Mouse (Mus musculus) embryonic facial prominence, embryonic 14.5 days (tissue): ENCODE results near the gene Btbd11. TPM values are rescaled to one million over a fixed set of nuclear protein-coding genes. Genes with fewer than 3 reads are reported as not detected.

Experiments used
- ATAC-seq: fragments of 200-750 bp; cut with Nextera tagmentation; 2 replicates; pipeline ENCODE4 v1.8.0; 2017; ENCODE audit warnings: low read depth, moderate number of reproducible peaks, moderate TSS enrichment
- DNase-seq: peaks from one replicate; pipeline ENCODE4 v3.0.0-alpha.2; 2015; ENCODE audit warnings: low spot score
- H3K27ac ChIP-seq: fragments of 300-500 bp; sonication (generic); replicated peaks from 2 replicates; pipeline ENCODE4 v1.5.1; 2014; ENCODE audit warnings: low read depth, mild to moderate bottlenecking, low read length, moderate library complexity
- H3K27me3 ChIP-seq: fragments of 300-500 bp; sonication (generic); replicated peaks from 2 replicates; pipeline ENCODE4 v1.6.1; 2014; ENCODE audit warnings: low read length; ENCODE audit not compliant: control insufficient read depth, insufficient read depth
- H3K36me3 ChIP-seq: fragments of 300-500 bp; sonication (generic); 2 replicates; pipeline ENCODE4 v1.6.1; 2014; ENCODE audit warnings: low read length, mixed read lengths; ENCODE audit not compliant: control insufficient read depth, insufficient read depth
- H3K4me1 ChIP-seq: fragments of 300-500 bp; sonication (generic); 2 replicates; pipeline ENCODE4 v1.6.1; 2014; ENCODE audit warnings: antibody characterized with exemption, low read length; ENCODE audit not compliant: control insufficient read depth, insufficient read depth
- H3K4me2 ChIP-seq: fragments of 300-500 bp; sonication (generic); 2 replicates; pipeline ENCODE4 v1.6.1; 2014; ENCODE audit warnings: low read depth, mild to moderate bottlenecking, low read length, moderate library complexity, mixed read lengths
- H3K4me3 ChIP-seq: fragments of 300-500 bp; sonication (generic); 2 replicates; pipeline ENCODE4 v1.5.1; 2014; ENCODE audit warnings: low read depth, mild to moderate bottlenecking, low read length
- H3K9ac ChIP-seq: fragments of 300-500 bp; sonication (generic); 2 replicates; pipeline ENCODE4 v1.6.1; 2014; ENCODE audit warnings: low read depth, mild to moderate bottlenecking, low read length, moderate library complexity, mixed read lengths
- H3K9me3 ChIP-seq: fragments of 300-500 bp; sonication (generic); 2 replicates; pipeline ENCODE4 v1.6.1; 2016; ENCODE audit warnings: low read length; ENCODE audit not compliant: control insufficient read depth
- WGBS: fragments of 180-500 bp; shearing (Covaris S2); extraction: QIAGEN DNeasy Blood & Tissue Kit; methylation state at CpG from one replicate; pipeline ENCODE4 v1.1.7; 2014; 5-methylcytosine and 5-hydroxymethylcytosine counted together
- polyA plus RNA-seq: library from polyadenylated mRNA; unstranded; fragments of >200 nt; fragmentation: Nextera tagmentation; extraction: Ambion mirVana; gene quantifications from 2 replicates; pipeline ENCODE4 v1.2.1, GENCODE M21; 2014

The Btbd11 gene
- polyA plus RNA-seq, 1 experiment from 2014 or later = 5.8 TPM

DNA sequence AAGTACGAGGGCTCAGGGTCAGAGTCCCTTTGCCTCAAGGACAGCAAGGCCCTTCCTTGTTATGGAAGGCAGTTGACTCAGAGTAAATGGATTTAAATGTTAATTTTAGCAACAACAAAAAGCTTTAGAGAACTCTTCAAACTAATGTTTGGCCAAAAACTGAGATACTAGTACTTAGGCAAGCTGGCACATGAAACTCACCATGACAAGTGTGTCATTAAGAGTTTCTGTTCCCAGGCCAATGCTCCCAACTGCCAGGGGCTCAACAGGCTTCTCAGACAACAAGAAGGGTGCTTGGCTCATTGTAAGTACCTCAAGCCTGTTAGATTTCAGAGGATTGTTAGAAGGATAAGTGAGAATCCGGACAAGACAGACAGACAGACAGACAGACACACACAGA lies 204.7 kb downstream of the Btbd11 start:
- Histone ChIP-seq H3K9me3 (no peaks in the 10 kb centered on the region), H3K4me3 (no peak overlapping the region), H3K4me2 (no peak overlapping the region), H3K36me3 (no peaks in the 10 kb centered on the region), H3K27me3 (no peaks in the 10 kb centered on the region), H3K4me1 (no peaks in the 10 kb centered on the region), H3K9ac (no peak overlapping the region), H3K27ac (no peak overlapping the region)
- DNase-seq (no peak), ATAC-seq (no peak)
- 88% methylated on average over 2 of the region's 2 CpGs for WGBS

DNA sequence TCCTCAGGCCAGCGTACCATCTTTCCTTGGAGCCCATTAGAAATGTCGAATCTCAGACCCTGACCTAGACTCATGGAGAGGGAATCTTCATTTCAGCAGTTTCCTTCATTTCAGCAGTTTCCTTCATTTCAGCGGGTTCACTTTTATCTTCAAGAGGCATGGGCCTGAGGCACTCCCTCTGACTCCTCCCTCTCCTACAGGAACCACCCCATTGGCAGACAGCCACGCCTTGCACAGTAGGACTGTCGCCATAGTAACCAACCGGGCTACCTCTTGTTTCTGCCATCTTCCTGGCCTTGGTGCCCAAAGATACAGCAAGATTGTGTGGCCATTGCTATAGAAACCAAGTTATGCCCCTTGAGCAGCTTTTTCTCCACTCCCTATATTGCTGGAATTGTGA lies 205.4 kb downstream of the Btbd11 start:
- no peak for ATAC-seq
- Histone ChIP-seq H3K36me3 (no peaks in the 10 kb centered on the region), H3K9ac (no peak overlapping the region), H3K27ac (no peak overlapping the region), H3K4me2 (no peak overlapping the region), H3K27me3 (no peaks in the 10 kb centered on the region), H3K4me1 (no peaks in the 10 kb centered on the region), H3K4me3 (no peak overlapping the region), H3K9me3 (no peaks in the 10 kb centered on the region)
- DNase-seq = peak; percentile 45
- 46% methylated on average over 6 of the region's 6 CpGs for WGBS

DNA sequence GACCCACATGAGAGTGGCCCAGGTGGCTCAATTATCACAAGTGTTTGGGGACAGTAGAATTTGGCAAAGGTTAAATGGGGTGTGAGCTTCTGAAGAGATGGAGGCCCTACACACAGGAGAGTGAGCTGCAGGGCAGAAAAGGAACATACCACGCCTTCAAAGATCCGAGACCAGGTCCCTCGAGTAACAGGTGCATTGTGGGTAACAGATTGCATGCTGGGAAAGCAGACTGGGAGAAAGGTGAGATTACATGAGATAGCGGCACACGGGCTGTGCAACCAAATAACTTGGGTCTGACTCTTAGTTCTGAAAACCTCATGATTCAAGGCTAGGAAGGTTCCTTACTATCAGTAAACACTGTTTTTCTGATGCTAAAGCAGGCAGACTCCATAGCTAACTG lies 209.7 kb downstream of the Btbd11 start:
- Histone ChIP-seq H3K4me3 (no peak overlapping the region), H3K4me1 (peaks cover 5% of the 10 kb centered on the region; the same call in 1 of the 2 replicates), H3K9me3 (no peaks in the 10 kb centered on the region), H3K9ac (no peak overlapping the region), H3K27me3 (no peaks in the 10 kb centered on the region), H3K4me2 (no peak overlapping the region), H3K36me3 (no peaks in the 10 kb centered on the region), H3K27ac (no peak overlapping the region)
- DNase-seq = no peak
- 87% methylated on average over 5 of the region's 5 CpGs for WGBS
- ATAC-seq = no peak

DNA sequence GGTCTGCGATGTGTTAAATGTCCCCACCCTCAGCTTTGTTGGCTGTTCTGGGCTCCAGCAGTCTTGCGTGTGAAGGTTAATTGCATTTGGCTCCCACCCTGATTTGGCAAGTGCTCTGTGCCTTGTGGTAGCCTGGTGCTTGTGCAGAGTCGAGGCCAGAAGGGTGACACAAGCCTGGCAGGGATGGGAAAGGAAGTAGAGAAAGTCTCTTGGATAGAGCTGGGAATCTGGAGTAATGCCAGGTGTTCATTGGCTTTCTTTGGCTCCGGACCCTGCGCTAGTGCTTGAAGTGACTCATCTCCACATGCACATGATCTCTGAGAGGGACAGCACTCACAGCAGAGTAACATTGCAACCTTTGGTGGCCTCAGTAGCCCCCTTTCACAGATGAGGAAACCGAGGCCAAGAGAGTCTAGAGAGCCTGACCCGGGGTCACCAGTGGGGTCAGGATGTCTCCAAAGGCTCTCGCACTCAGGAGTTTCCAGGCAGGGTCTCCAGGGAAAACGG lies 211.5 kb downstream of the Btbd11 start:
- WGBS = 31% methylated on average over 9 of the region's 9 CpGs
- H3K27ac ChIP-seq = no peak overlapping the region
- H3K9ac ChIP-seq = peak overlapping the region; percentile 70
- peaks cover 5% of the 10 kb centered on the region; the same call in 1 of the 2 replicates for H3K4me1 ChIP-seq
- DNase-seq (peak; percentile 54), ATAC-seq (no peak)
- peak overlapping the region; percentile 52 for H3K4me3 ChIP-seq
- H3K36me3 ChIP-seq = no peaks in the 10 kb centered on the region
- peak overlapping the region; percentile 84 for H3K4me2 ChIP-seq
- H3K9me3 ChIP-seq = no peaks in the 10 kb centered on the region
- H3K27me3 ChIP-seq = no peaks in the 10 kb centered on the region

DNA sequence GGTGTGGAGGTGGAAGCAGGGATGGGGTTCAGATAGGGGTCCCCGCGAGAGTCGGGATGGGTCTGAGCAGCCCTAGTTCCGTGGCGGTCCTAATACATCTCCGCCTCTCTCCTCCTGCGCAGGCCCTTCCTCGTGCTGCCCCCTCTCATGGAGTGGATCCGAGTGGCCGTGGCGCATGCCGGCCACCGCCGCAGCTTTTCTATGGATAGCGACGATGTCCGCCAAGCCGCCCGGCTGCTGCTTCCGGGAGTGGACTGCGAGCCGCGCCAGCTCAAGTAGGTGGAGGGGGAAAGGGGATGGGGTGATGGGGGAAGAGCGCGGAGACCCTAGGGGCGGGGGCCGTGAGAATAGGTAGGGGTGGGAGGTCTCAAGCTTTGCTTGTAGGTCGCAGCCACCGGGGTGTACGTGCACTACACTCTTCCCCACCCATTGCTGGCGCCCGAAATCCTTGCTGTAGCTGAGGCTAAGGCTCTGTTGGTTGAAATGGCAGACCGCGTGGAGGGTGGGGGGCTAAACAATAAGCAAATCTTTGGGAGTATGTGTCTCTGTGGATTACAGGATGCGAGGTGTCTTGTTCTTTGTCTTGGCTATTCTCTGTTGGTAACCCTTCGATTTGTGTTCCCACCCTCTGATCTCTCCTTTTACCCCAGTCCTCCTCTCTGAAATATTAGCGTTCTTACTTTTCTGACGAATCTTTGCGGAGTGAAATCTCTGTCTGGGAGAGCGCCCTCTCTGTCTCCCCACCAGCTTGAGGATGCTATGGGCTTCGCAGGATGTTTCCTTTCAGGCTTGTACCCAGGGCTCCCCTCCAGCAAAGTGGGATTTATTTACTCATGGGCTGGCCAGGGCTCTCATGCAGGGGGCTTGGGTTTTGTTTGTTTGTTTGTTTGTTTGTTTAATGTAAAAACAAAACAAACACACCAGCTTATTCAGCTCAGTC lies 212.3 kb downstream of the Btbd11 start:
- DNase-seq = peak; percentile 24
- Histone ChIP-seq H3K4me2 (peak overlapping the region; percentile 84), H3K4me1 (peaks cover 5% of the 10 kb centered on the region; the same call in 1 of the 2 replicates), H3K27ac (no peak overlapping the region), H3K27me3 (no peaks in the 10 kb centered on the region), H3K9me3 (no peaks in the 10 kb centered on the region), H3K9ac (peak overlapping the region; percentile 70), H3K36me3 (no peaks in the 10 kb centered on the region), H3K4me3 (peak overlapping the region; percentile 52)
- peak; percentile 73 for ATAC-seq
- 2% methylated on average over 28 of the region's 41 CpGs for WGBS

DNA sequence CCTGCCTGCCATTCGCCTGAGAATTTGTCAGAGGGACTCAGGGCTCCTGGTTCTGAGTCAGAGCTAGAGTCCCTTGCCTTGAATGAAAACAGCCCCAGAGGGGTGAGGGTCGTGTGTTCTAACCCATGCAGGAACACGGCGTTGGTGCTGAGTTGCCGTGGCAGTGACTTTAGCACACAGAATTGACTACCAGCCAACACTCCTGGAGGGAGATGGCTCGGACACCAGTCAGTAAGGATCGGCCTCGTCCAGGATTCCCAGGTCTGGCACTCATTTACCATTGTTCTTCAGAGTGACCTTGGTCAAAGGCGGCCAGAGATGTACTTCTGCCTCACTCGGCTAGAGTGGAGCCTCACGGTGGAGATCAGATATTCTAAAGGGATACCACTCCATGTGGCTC lies 215.9 kb downstream of the Btbd11 start:
- Histone ChIP-seq H3K4me3 (no peak overlapping the region), H3K27ac (no peak overlapping the region), H3K36me3 (no peaks in the 10 kb centered on the region), H3K9ac (no peak overlapping the region), H3K4me1 (peaks cover 5% of the 10 kb centered on the region; the same call in 1 of the 2 replicates), H3K27me3 (no peaks in the 10 kb centered on the region), H3K9me3 (no peaks in the 10 kb centered on the region), H3K4me2 (no peak overlapping the region)
- DNase-seq (no peak), ATAC-seq (no peak)
- 77% methylated on average over 11 of the region's 11 CpGs for WGBS

DNA sequence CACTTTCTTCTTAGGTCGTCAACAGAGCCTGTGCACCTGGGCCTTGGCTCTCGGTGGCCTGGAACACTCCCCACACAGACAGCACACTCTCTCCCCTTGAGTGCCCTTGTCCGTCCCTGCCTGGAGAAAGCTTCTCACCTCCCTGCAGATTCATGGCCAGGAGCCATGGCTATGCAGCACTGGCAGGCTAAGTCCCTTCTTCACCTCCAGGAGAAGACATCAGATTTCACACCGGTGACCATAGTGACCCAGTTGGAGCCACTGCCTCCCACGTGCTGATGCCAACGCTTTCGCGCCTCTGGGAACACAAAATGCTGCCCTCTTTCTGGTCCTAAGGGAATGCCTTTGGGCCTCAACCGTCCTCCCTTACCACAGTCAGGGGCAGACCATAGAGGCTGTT lies 217.9 kb downstream of the Btbd11 start:
- no peak overlapping the region for H3K9ac ChIP-seq
- no peak overlapping the region for H3K27ac ChIP-seq
- no peak for ATAC-seq
- no peaks in the 10 kb centered on the region for H3K36me3 ChIP-seq
- no peak for DNase-seq
- H3K4me1 ChIP-seq = no peaks in the 10 kb centered on the region; the same call in 1 of the 2 replicates
- H3K9me3 ChIP-seq = no peaks in the 10 kb centered on the region
- H3K4me3 ChIP-seq = no peak overlapping the region
- no peak overlapping the region for H3K4me2 ChIP-seq
- 74% methylated on average over 9 of the region's 9 CpGs for WGBS
- H3K27me3 ChIP-seq = no peaks in the 10 kb centered on the region

DNA sequence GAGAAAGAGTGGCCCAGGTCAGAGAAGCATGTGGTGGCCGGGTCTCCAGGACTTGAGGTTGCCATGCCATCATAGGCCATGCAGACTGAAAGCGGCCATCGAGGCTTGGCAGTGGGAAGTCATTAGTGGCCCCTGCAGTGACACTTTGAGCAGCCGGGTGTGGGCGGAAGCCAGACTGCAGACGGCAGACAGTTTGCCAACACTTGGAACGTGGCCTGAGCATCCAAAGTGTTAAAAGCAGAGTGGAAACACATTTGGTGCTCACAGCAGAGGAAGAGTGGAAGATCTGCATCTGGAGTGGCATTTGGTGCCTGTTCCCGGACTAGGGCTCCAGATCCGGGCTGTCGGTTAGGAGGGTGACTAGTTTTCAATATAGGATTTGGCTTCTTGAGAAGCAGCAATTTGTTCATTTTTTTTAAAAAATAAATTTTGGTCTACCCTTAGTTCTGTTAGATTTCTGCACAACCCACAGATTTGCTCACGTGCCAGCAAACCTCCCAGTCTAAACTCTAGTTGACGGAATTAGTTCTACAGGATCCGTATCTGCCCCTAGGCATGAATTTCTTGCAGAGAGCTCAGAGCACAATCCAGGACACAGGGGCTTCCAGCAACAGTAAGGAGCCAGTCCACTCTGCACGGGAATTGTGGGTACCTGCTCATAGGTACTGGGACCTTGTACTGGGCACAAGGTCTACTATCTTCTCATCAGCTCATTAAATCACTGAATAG lies 222.1 kb downstream of the Btbd11 start:
- no peaks in the 10 kb centered on the region for H3K9me3 ChIP-seq
- no peaks in the 10 kb centered on the region for H3K27me3 ChIP-seq
- H3K27ac ChIP-seq = no peak overlapping the region
- H3K36me3 ChIP-seq = no peaks in the 10 kb centered on the region
- ATAC-seq (no peak), DNase-seq (no peak)
- H3K4me1 ChIP-seq = no peaks in the 10 kb centered on the region
- H3K9ac ChIP-seq = no peak overlapping the region
- no peak overlapping the region for H3K4me2 ChIP-seq
- H3K4me3 ChIP-seq = no peak overlapping the region
- WGBS = 79% methylated on average over 14 of the region's 14 CpGs
